Mouse (Mus musculus) ES-E14 (cell line): ENCODE data around the gene Ift122. TPM values are rescaled to one million over a fixed set of nuclear protein-coding genes. Genes with fewer than 3 reads are reported as not detected.

Source experiments
- DNase-seq: peaks from one replicate; pipeline ENCODE4 v3.0.0-alpha.2; 2013; ENCODE audit warnings: low read depth, low spot score
- H3K27ac ChIP-seq: 2 replicates; pipeline ENCODE4 v1.5.1; 2012; ENCODE audit warnings: low read depth, mild to moderate bottlenecking, low read length, moderate library complexity, mixed read lengths; ENCODE audit not compliant: poor library complexity, insufficient read depth, severe bottlenecking
- H3K36me3 ChIP-seq: 2 replicates; pipeline ENCODE4 v1.6.1; 2012; ENCODE audit warnings: mild to moderate bottlenecking, low read length, moderate library complexity, mixed read lengths; ENCODE audit not compliant: control insufficient read depth, poor library complexity, insufficient read depth, severe bottlenecking
- H3K4me1 ChIP-seq, 2 experiments: fragments of 150-350 bp in 1 of 2; sonication (generic) in 1 of 2; 2 replicates each; pipeline ENCODE4 v1.6.1; 2012; ENCODE audit warnings: low read length in 2 of 2, mild to moderate bottlenecking in 1 of 2, mixed read lengths in 1 of 2; ENCODE audit not compliant: control insufficient read depth in 2 of 2, insufficient read depth in 2 of 2, poor library complexity in 1 of 2
- H3K4me3 ChIP-seq, 2 experiments: fragments of 150-350 bp in 1 of 2; sonication (generic) in 1 of 2; 2 replicates each; pipeline ENCODE4 v1.5.1; 2012; ENCODE audit warnings: low read length in 2 of 2, low read depth in 1 of 2, mild to moderate bottlenecking in 1 of 2, mixed read lengths in 1 of 2; ENCODE audit not compliant: insufficient read depth in 1 of 2, poor library complexity in 1 of 2, severe bottlenecking in 1 of 2
- H3K9ac ChIP-seq: 2 replicates; pipeline ENCODE4 v1.6.1; 2012; ENCODE audit warnings: low read depth, mild to moderate bottlenecking, low read length, mixed read lengths; ENCODE audit not compliant: poor library complexity, insufficient read depth, severe bottlenecking
- H3K9me3 ChIP-seq: fragments of 150-350 bp; sonication (generic); 2 replicates; pipeline ENCODE4 v1.6.1; 2012; ENCODE audit warnings: low read depth, mild to moderate bottlenecking, low read length; ENCODE audit not compliant: control insufficient read depth, insufficient read depth
- CHD2 ChIP-seq: IDR thresholded peaks from 2 replicates; pipeline ENCODE4 v1.6.1; 2014; ENCODE audit warnings: mild to moderate bottlenecking, low read depth, low read length, inconsistent platforms
- HCFC1 ChIP-seq: IDR thresholded peaks from 2 replicates; pipeline ENCODE4 v1.6.1; 2012; ENCODE audit warnings: low read length, inconsistent platforms, borderline replicate concordance; ENCODE audit not compliant: insufficient read depth
- MAFK ChIP-seq: IDR thresholded peaks from 2 replicates; pipeline ENCODE4 v1.6.1; 2014; ENCODE audit warnings: mild to moderate bottlenecking, low read depth, low read length, inconsistent platforms; ENCODE audit not compliant: insufficient read depth
- ZC3H11A ChIP-seq: IDR thresholded peaks from 2 replicates; pipeline ENCODE4 v1.6.1; 2012; ENCODE audit warnings: low read depth, mild to moderate bottlenecking, inconsistent platforms, low read length, borderline replicate concordance
- ZNF384 ChIP-seq: IDR thresholded peaks from 2 replicates; pipeline ENCODE4 v1.6.1; 2012; ENCODE audit warnings: low read depth, low read length, inconsistent platforms
- in situ Hi-C, 2 experiments: fragments of 600-800 bp; cut with MboI; formaldehyde crosslinking; loops; one replicate each; pipeline ENCODE4 v1.15.1; 2025; ENCODE audit warnings: low sequenced_read_pairs in 2 of 2, inconsistent platforms in 1 of 2; ENCODE audit not compliant: unreplicated experiment in 2 of 2
- total RNA-seq: library from RNA; depleted of rRNA; stranded (reverse); fragments of 300-350 nt; gene quantifications from 2 replicates; pipeline ENCODE4 v1.2.3, GENCODE M21; 2012

The Ift122 gene
- total RNA-seq, 1 experiment = 8.5 TPM

DNA sequence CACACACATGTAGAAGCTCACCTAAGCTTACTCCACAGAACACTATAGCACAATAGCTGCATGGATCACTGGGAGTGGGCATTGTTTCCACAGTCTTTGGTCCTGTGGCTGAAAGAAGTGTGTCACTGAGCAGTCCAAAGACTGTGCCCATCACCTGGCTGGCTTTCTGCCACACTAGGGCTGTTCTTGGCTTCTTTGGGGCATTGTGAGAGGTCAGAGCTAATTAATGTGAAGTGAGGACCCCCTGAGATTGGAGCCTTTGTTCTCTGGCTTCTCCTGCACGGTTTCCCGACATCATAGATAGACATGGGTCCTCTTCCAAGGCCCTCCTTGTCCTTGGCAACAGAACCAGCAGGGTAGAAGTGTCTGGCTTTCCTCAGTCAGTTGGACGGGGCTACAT lies 39.1 kb downstream of the Ift122 start:
- Histone ChIP-seq H3K27ac (no peak overlapping the region), H3K4me1 (no peaks in the 10 kb centered on the region), H3K9me3 (no peaks in the 10 kb centered on the region), H3K4me3 (no peak overlapping the region), H3K36me3 (peaks cover 13% of the 10 kb centered on the region; the same call in 1 of the 2 replicates), H3K9ac (no peak overlapping the region)
- in situ Hi-C loops = loop anchor here in 1 of 2 experiments (5.0 kb wide), 1 partner anchor 115 kb away; no protein-coding TSS in a partner anchor
- no peak for DNase-seq
- no peak for TF ChIP-seq ZNF384
- no peak for TF ChIP-seq MAFK
- no peak for TF ChIP-seq ZC3H11A
- TF ChIP-seq HCFC1 = no peak
- no peak for TF ChIP-seq CHD2

DNA sequence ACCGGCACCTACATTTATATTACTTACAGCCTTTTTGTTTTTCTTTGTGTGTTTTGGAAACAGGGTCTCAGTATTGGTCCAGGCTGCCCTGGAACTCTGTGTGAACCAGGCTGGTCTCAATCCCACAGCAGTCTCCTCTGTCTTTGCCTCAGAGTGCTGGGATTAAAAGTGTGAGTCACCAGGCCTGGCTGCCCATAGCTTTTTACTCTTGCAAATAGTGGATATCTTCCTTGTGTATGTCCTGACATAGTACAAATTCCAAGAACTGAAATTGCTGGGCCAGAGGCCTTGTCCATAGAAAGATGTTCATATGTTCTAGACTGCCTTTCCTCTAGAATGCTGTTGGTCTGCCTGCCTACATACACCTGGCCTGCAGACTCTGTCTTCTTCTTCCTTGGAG lies 43.1 kb downstream of the Ift122 start:
- no peak overlapping the region for H3K9ac ChIP-seq
- H3K4me3 ChIP-seq = no peak overlapping the region
- H3K4me1 ChIP-seq = no peaks in the 10 kb centered on the region
- no peaks in the 10 kb centered on the region for H3K9me3 ChIP-seq
- H3K27ac ChIP-seq = no peak overlapping the region
- TF ChIP-seq ZC3H11A (no peak), MAFK (no peak), HCFC1 (no peak), CHD2 (no peak), ZNF384 (no peak)
- no peak for DNase-seq
- in situ Hi-C loops = no loop called here
- peaks cover 6% of the 10 kb centered on the region; the same call in 1 of the 2 replicates for H3K36me3 ChIP-seq

DNA sequence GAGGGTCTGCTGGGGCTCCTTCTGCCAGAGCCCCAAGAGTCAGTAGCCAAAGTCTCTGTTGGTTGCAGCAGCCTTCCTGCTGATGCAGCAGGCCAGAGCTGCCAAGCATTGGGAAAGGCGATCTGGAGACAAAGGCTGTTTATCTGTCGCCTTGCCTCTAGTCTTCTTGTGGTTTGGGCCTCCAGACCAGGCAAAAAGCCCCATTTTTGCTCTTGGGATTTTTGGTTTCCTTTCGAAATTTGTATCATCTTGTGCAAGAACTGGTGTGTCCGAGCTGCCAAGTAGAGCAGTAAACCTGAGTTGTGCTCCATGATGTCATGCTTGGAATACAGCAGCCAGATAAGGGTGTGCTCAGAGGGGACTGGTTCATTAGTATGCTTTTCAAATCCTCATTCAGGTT lies 43.8 kb downstream of the Ift122 start:
- in situ Hi-C loops = no loop called here
- Histone ChIP-seq H3K27ac (no peak overlapping the region), H3K4me3 (no peak overlapping the region), H3K9me3 (no peaks in the 10 kb centered on the region), H3K4me1 (no peaks in the 10 kb centered on the region), H3K36me3 (0 out of 2 replicates have a peak, but pooled peaks cover 4% of the 10 kb centered on the region), H3K9ac (no peak overlapping the region)
- no peak for DNase-seq
- no peak for TF ChIP-seq CHD2
- TF ChIP-seq MAFK = no peak
- TF ChIP-seq ZNF384 = no peak
- no peak for TF ChIP-seq HCFC1

DNA sequence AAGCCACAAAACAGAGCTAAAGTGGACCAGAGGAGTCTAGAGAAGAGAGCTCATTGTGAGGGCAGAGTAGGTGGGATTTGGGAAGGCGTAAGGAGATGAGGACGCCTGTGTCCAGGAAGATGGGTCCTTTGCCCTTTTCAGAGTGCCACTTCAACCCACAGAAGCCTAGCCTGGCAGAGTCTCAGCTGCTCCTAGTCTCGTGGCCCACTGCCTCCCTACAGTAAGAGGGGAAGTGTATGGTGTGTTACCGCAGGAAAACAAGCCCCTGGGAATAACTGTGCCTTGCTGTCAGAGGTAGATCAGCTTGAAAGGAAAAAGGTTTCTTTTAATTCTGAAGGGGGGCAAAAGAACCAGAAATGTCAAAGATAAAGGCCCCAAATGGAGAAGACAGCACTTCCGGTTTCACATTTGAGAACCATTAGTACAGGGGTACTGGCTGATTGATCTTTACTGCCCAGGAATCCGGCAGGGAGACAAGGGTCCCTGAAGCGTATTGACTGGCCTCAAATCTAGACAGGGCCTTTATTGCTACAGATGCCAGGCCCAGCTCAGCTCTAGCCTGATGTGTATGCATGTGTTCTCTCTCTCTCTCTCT lies 44.8 kb downstream of the Ift122 start:
- H3K9me3 ChIP-seq = no peaks in the 10 kb centered on the region
- DNase-seq = no peak
- no peak overlapping the region for H3K4me3 ChIP-seq
- in situ Hi-C loops = no loop called here
- H3K4me1 ChIP-seq = no peaks in the 10 kb centered on the region
- H3K9ac ChIP-seq = no peak overlapping the region
- TF ChIP-seq CHD2 = no peak
- TF ChIP-seq ZC3H11A = no peak
- 0 out of 2 replicates have a peak, but pooled peaks cover 4% of the 10 kb centered on the region for H3K36me3 ChIP-seq
- H3K27ac ChIP-seq = no peak overlapping the region

DNA sequence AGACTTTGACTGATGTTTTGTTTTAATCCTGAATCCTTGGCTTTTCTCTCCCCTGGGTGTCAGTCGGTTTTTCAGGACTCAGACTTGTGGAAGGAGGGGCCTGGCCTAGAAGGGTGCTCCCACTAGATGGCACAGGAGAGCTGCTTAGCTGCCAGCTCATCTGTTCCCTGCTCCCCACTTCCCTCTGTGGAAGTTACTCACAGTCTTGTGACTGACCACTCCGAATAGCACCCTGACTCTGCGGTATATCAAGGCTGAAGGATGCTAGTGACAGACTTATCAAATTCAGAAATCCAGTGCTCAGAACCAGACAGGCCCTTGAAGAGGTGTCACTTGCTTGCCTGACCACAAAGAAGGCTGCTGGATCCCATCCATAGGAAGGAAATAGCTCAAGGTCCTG lies 47.8 kb downstream of the Ift122 start:
- TF ChIP-seq ZNF384 (no peak), CHD2 (no peak), MAFK (no peak), HCFC1 (no peak), ZC3H11A (no peak)
- Histone ChIP-seq H3K27ac (no peak overlapping the region), H3K9ac (no peak overlapping the region), H3K4me3 (no peak overlapping the region), H3K4me1 (no peaks in the 10 kb centered on the region), H3K9me3 (no peaks in the 10 kb centered on the region), H3K36me3 (peaks cover 4% of the 10 kb centered on the region; the same call in 1 of the 2 replicates)
- DNase-seq = no peak
- in situ Hi-C loops = loop anchor here in 1 of 2 experiments (10.0 kb wide), 1 partner anchor 234 kb away; no protein-coding TSS in a partner anchor
